Mouse (Mus musculus): ENCODE measurements around the gene Lrp10. TPM values are rescaled to one million over a fixed set of nuclear protein-coding genes. Genes with fewer than 3 reads are reported as not detected.

The Lrp10 gene
- polyA plus RNA-seq, 1 experiment from 2014 or later, result 47.0 TPM

GRCm38 (mm10) chr14:54463108-54463958 lies 604 bp upstream of the Lrp10 start:
- Histone ChIP-seq H3K4me1 (ENCODE audit: control insufficient read depth, insufficient read depth, low read length) (no peaks in the 10 kb centered on the region), H3K36me3 (ENCODE audit: control insufficient read depth, insufficient read depth, low read length) (peaks cover 21% of the 10 kb centered on the region), H3K9ac (ENCODE audit: low read depth, low read length) (peak overlapping the region; percentile 77), H3K9me3 (ENCODE audit: control insufficient read depth, low read length) (no peaks in the 10 kb centered on the region), H3K4me3 (ENCODE audit: low read length) (peak overlapping the region; percentile 72), H3K27ac (ENCODE audit: low read depth, low read length) (no peak overlapping the region; the same call in 1 of the 2 replicates), H3K27me3 (ENCODE audit: control insufficient read depth, insufficient read depth, low read length) (no peaks in the 10 kb centered on the region), H3K4me2 (replicated peaks; ENCODE audit: low read depth, low read length) (peak overlapping the region; percentile 84)
- WGBS, result 13% methylated on average over 12 of the region's 12 CpGs
- peak; percentile 47 for ATAC-seq (ENCODE audit: low FRiP score, low TSS enrichment)

GRCm38 (mm10) chr14:54464293-54465005 lies 512 bp downstream of the Lrp10 start:
- Histone ChIP-seq H3K4me3 (ENCODE audit: low read length) (peak overlapping the region; percentile 72), H3K9ac (ENCODE audit: low read depth, low read length) (peak overlapping the region; percentile 77), H3K9me3 (ENCODE audit: control insufficient read depth, low read length) (no peaks in the 10 kb centered on the region), H3K4me1 (ENCODE audit: control insufficient read depth, insufficient read depth, low read length) (no peaks in the 10 kb centered on the region), H3K27ac (ENCODE audit: low read depth, low read length) (peak overlapping the region; percentile 72), H3K36me3 (ENCODE audit: control insufficient read depth, insufficient read depth, low read length) (peaks cover 32% of the 10 kb centered on the region), H3K27me3 (ENCODE audit: control insufficient read depth, insufficient read depth, low read length) (no peaks in the 10 kb centered on the region), H3K4me2 (replicated peaks; ENCODE audit: low read depth, low read length) (peak overlapping the region; percentile 84)
- peak; percentile 84 for ATAC-seq (ENCODE audit: low FRiP score, low TSS enrichment)
- under 1% methylated on average over 45 of the region's 57 CpGs for WGBS

DNA sequence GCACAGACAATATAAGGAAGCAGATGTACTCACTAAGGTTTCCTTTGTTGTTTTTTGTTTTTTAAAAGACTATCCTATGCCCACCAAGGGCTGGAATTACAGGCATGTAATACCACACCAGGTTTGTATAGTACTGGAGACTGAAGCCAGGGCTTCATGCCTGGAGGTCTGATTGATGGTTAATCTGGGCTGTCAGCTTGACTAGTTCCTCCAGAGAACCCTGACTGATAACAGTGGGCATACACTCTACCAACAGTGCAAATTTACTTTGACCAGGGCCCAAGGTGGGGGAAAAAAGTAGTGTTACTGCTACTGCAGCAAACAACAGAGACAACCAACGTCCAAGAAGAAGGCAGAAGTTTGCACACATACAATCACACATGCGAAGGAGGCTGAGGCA lies 7.5 kb downstream of the Lrp10 start:
- peaks cover 6% of the 10 kb centered on the region; the same call in 1 of the 2 replicates for H3K9me3 ChIP-seq (ENCODE audit: control insufficient read depth, low read length)
- peaks cover 40% of the 10 kb centered on the region for H3K36me3 ChIP-seq (ENCODE audit: control insufficient read depth, insufficient read depth, low read length)
- no peak overlapping the region for H3K9ac ChIP-seq (ENCODE audit: low read depth, low read length)
- no peak overlapping the region for H3K27ac ChIP-seq (ENCODE audit: low read depth, low read length)
- H3K27me3 ChIP-seq (ENCODE audit: control insufficient read depth, insufficient read depth, low read length), result no peaks in the 10 kb centered on the region
- H3K4me2 ChIP-seq (replicated peaks; ENCODE audit: low read depth, low read length), result no peak overlapping the region
- no peak overlapping the region for H3K4me3 ChIP-seq (ENCODE audit: low read length)
- 91% methylated on average over 2 of the region's 2 CpGs for WGBS
- H3K4me1 ChIP-seq (ENCODE audit: control insufficient read depth, insufficient read depth, low read length), result peaks cover 10% of the 10 kb centered on the region
- ATAC-seq (ENCODE audit: low FRiP score, low TSS enrichment), result no peak

GRCm38 (mm10) chr14:54472671-54473070 lies 8.7 kb downstream of the Lrp10 start:
- Histone ChIP-seq H3K9me3 (ENCODE audit: control insufficient read depth, low read length) (peaks cover 6% of the 10 kb centered on the region; the same call in 1 of the 2 replicates), H3K27ac (ENCODE audit: low read depth, low read length) (no peak overlapping the region), H3K4me3 (ENCODE audit: low read length) (no peak overlapping the region), H3K27me3 (ENCODE audit: control insufficient read depth, insufficient read depth, low read length) (no peaks in the 10 kb centered on the region), H3K9ac (ENCODE audit: low read depth, low read length) (no peak overlapping the region), H3K36me3 (ENCODE audit: control insufficient read depth, insufficient read depth, low read length) (peaks cover 30% of the 10 kb centered on the region), H3K4me1 (ENCODE audit: control insufficient read depth, insufficient read depth, low read length) (peaks cover 13% of the 10 kb centered on the region), H3K4me2 (replicated peaks; ENCODE audit: low read depth, low read length) (no peak overlapping the region)
- 80% methylated on average over 5 of the region's 5 CpGs for WGBS
- ATAC-seq (ENCODE audit: low FRiP score, low TSS enrichment), result no peak

GRCm38 (mm10) chr14:54474744-54475143 lies 10.8 kb downstream of the Lrp10 start:
- H3K27me3 ChIP-seq (ENCODE audit: control insufficient read depth, insufficient read depth, low read length), result 0 out of 2 replicates have a peak, but pooled peaks cover 3% of the 10 kb centered on the region
- peaks cover 9% of the 10 kb centered on the region for H3K36me3 ChIP-seq (ENCODE audit: control insufficient read depth, insufficient read depth, low read length)
- H3K4me2 ChIP-seq (replicated peaks; ENCODE audit: low read depth, low read length), result no peak overlapping the region
- H3K27ac ChIP-seq (ENCODE audit: low read depth, low read length), result no peak overlapping the region
- peaks cover 16% of the 10 kb centered on the region for H3K4me1 ChIP-seq (ENCODE audit: control insufficient read depth, insufficient read depth, low read length)
- no peak overlapping the region for H3K4me3 ChIP-seq (ENCODE audit: low read length)
- 82% methylated on average over 5 of the region's 5 CpGs for WGBS
- ATAC-seq (ENCODE audit: low FRiP score, low TSS enrichment), result no peak
- H3K9me3 ChIP-seq (ENCODE audit: control insufficient read depth, low read length), result peaks cover 6% of the 10 kb centered on the region; the same call in 1 of the 2 replicates
- no peak overlapping the region for H3K9ac ChIP-seq (ENCODE audit: low read depth, low read length)

GRCm38 (mm10) chr14:54475941-54476844 lies 12.3 kb downstream of the Lrp10 start, which contains the start of gene Rem2:
Gene Rem2, plus strand, starts transcription at chr14:54476100.
- Histone ChIP-seq H3K4me3 (ENCODE audit: low read length) (peak within 1 kb of the TSS; percentile 40), H3K27me3 (ENCODE audit: control insufficient read depth, insufficient read depth, low read length) (0 out of 2 replicates have a peak, but pooled peaks cover 6% of the 10 kb centered on the region), H3K4me1 (ENCODE audit: control insufficient read depth, insufficient read depth, low read length) (peaks cover 20% of the 10 kb centered on the region), H3K9ac (ENCODE audit: low read depth, low read length) (peak within 1 kb of the TSS; percentile 54), H3K4me2 (replicated peaks; ENCODE audit: low read depth, low read length) (peak within 1 kb of the TSS; percentile 60), H3K9me3 (ENCODE audit: control insufficient read depth, low read length) (peaks cover 6% of the 10 kb centered on the region; the same call in 1 of the 2 replicates), H3K27ac (ENCODE audit: low read depth, low read length) (no peak within 1 kb of the TSS), H3K36me3 (ENCODE audit: control insufficient read depth, insufficient read depth, low read length) (no peaks in the 10 kb centered on the region)
- 2% methylated on average over 23 of the region's 23 CpGs for WGBS
- peak; percentile 78 for ATAC-seq (ENCODE audit: low FRiP score, low TSS enrichment)

DNA sequence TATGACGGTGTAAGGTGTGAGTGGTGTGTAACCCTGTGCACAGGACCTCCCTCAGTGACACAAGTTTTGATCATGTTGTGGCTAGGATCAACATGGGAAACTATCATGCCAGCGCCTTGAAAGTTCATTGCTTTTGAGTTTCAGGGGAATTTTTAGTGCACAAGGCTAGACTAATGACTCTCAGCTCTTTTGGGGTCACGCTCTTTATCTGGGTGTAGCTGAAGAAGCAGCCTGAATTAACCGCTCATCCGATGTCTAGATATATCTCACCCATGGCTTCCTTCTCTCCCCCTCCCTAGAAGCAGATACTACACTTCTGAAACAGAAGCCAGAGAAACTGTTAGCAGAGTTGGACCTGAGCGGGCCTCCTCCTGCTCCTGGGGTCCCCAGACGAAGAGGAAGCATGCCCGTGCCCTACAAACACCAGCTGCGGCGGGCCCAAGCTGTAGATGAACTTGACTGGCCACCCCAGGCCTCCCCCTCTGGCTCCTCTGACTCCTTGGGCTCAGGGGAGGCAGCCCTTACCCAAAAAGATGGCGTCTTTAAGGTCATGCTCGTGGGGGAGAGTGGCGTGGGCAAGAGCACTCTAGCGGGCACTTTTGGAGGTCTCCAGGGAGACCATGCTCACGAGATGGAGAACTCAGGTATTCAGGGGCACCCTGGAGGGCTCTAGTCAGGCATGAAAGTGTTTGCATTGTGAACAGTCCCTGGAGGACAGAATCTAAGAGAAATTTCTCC lies 13.4 kb downstream of the Lrp10 start:
- no peak overlapping the region for H3K9ac ChIP-seq (ENCODE audit: low read depth, low read length)
- H3K36me3 ChIP-seq (ENCODE audit: control insufficient read depth, insufficient read depth, low read length), result no peaks in the 10 kb centered on the region
- 0 out of 2 replicates have a peak, but pooled peaks cover 6% of the 10 kb centered on the region for H3K27me3 ChIP-seq (ENCODE audit: control insufficient read depth, insufficient read depth, low read length)
- no peak overlapping the region for H3K4me2 ChIP-seq (replicated peaks; ENCODE audit: low read depth, low read length)
- ATAC-seq (ENCODE audit: low FRiP score, low TSS enrichment), result no peak
- H3K4me3 ChIP-seq (ENCODE audit: low read length), result no peak overlapping the region
- H3K4me1 ChIP-seq (ENCODE audit: control insufficient read depth, insufficient read depth, low read length), result peaks cover 20% of the 10 kb centered on the region
- no peaks in the 10 kb centered on the region for H3K9me3 ChIP-seq (ENCODE audit: control insufficient read depth, low read length)
- WGBS, result 76% methylated on average over 15 of the region's 15 CpGs
- H3K27ac ChIP-seq (ENCODE audit: low read depth, low read length), result no peak overlapping the region

DNA sequence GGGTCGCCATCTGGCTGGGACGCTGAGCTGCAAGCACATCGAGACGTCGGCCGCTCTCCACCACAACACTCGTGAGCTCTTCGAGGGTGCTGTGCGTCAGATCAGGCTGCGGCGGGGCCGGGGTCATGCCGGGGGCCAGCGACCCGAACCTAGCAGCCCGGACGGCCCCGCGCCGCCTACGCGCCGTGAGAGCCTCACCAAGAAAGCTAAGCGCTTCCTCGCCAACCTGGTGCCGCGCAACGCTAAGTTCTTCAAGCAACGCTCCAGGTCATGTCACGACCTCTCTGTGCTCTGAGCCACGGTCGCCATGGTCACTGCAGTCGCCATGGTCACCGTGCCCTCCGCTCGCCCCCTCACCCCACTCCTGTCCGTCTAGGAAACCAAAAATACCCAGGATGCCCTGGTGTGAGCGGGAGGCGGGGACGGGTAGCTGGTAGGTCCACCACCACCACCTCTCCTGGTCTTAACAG lies 15.5 kb downstream of the Lrp10 start:
- Histone ChIP-seq H3K27ac (ENCODE audit: low read depth, low read length) (no peak overlapping the region), H3K4me2 (replicated peaks; ENCODE audit: low read depth, low read length) (peak overlapping the region; percentile 87), H3K9ac (ENCODE audit: low read depth, low read length) (peak overlapping the region; percentile 57), H3K4me3 (ENCODE audit: low read length) (peak overlapping the region; percentile 46), H3K9me3 (ENCODE audit: control insufficient read depth, low read length) (no peaks in the 10 kb centered on the region), H3K27me3 (ENCODE audit: control insufficient read depth, insufficient read depth, low read length) (0 out of 2 replicates have a peak, but pooled peaks cover 6% of the 10 kb centered on the region), H3K4me1 (ENCODE audit: control insufficient read depth, insufficient read depth, low read length) (peaks cover 20% of the 10 kb centered on the region), H3K36me3 (ENCODE audit: control insufficient read depth, insufficient read depth, low read length) (no peaks in the 10 kb centered on the region)
- WGBS, result 2% methylated on average over 40 of the region's 40 CpGs
- peak; percentile 46 for ATAC-seq (ENCODE audit: low FRiP score, low TSS enrichment)
